Mouse (Mus musculus) brown adipose tissue, adult 24 weeks (tissue): ENCODE measurements at regions not wholly inside any gene's neighbourhood (a gene's known extent, or its start where the extent isn't known, plus 50 kb on each side); places are given as distances from the start of the nearest gene placed in this dataset.
"Not testable (repeated sequence)": the region's sequence is repeated elsewhere in the genome, so short reads cannot be mapped to it uniquely, and the experiment has no call there.

Source experiments
- H3K27ac ChIP-seq: fragments of 200-500 bp; replicated peaks from 2 replicates; pipeline ENCODE4 v1.5.1; 2012; ENCODE audit warnings: low read depth, mild to moderate bottlenecking, low read length
- H3K4me1 ChIP-seq: fragments of 200-500 bp; 2 replicates; pipeline ENCODE4 v1.6.1; 2012; ENCODE audit warnings: low read length, mixed read lengths; ENCODE audit not compliant: control insufficient read depth, insufficient read depth, insufficient read length
- H3K4me3 ChIP-seq: fragments of 200-500 bp; 2 replicates; pipeline ENCODE4 v1.5.1; 2012; ENCODE audit warnings: low read depth, mild to moderate bottlenecking, low read length, moderate library complexity; ENCODE audit not compliant: insufficient read depth

DNA sequence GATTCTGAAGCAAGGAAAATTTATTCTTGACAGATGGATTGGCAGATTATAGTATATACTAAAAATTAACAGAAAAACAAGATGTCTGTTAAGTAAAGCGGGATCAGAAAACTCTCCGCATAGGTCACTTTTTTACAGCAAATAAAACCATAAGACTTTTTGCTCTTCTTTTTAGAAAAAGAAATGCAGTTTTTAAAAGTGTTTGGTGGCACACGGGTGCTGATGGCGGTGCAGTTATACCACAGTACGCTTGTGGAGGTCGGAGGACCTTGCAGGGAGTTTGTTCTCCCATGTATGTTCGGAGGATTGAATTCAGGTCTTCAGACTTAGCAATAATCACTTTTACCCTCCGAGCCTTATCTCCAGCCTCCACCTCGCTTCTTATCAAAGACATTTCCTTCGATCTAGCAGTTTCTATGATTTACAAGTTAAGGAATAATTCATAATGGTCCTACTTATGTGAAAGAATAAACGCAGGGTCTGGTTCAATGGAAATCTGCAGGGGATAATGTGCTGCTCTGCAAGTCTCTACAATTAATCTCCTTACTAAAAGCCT lies 65.9 kb upstream of the Chd2 start:
- Histone ChIP-seq H3K27ac (peak overlapping the region; percentile 96), H3K4me1 (peaks cover 2% of the 10 kb centered on the region; the same call in 1 of the 2 replicates), H3K4me3 (peak overlapping the region; percentile 63)

DNA sequence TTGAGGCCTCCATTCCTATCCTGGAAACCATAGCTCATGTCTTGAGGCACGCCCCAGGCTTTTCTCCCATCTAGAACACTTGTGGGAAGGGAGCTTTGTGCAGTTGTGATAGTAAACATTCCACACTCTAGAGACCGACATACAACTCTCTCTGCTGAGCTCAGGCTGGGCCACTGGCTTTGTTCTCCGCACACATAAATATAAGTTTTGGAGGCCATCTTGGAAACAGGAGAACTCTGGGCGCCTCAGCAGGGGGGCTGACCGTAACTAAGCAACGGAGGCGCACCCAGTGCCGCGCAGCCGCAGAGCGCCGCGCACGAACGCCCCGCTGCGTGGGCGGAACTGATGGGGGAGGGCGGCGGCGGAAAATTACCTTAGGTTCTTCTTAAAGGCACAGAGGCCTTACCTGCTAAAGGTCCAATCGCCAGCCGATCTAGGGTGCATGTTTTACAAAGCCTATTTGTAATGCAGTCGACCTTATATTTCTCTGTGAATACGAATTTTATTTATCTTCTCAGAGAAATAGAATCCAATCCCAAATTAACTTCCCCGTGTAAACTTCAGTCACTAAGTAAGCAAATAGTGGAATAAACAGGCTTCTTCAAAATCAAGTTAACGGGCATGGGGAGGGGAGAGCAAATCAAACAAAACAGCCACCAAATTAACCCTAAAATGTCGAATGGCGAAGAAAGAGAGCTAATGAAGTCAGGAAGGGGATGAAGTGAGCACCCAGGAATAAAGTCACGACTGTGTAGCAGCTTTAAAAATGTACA lies 65.2 kb upstream of the Chd2 start:
- peak overlapping the region; percentile 96 for H3K27ac ChIP-seq
- peaks cover 2% of the 10 kb centered on the region; the same call in 1 of the 2 replicates for H3K4me1 ChIP-seq
- peak overlapping the region; percentile 63 for H3K4me3 ChIP-seq

DNA sequence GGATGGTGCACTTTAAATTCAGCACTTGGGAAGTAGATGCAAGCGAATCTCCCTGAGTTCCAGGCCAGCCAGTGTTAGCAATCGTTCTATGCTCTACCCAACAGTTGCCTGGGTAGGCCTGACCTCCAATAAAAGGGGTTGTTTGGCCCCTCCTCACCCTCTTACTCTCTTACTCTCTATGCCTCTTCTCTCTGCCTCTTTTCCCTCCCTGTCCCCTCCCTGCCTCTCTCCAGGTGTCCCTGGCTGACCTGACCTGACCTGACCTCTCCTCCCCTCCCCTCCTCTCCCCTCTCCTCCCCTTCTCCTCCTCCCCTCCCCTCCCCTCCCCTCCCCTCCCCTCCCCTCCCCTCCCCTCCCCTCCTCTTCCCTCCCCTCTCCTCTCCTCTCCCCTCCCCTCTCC lies 63.0 kb upstream of the Chd2 start:
- Histone ChIP-seq H3K4me1 (peaks cover 2% of the 10 kb centered on the region; the same call in 1 of the 2 replicates), H3K27ac (no peak overlapping the region), H3K4me3 (no peak overlapping the region)

DNA sequence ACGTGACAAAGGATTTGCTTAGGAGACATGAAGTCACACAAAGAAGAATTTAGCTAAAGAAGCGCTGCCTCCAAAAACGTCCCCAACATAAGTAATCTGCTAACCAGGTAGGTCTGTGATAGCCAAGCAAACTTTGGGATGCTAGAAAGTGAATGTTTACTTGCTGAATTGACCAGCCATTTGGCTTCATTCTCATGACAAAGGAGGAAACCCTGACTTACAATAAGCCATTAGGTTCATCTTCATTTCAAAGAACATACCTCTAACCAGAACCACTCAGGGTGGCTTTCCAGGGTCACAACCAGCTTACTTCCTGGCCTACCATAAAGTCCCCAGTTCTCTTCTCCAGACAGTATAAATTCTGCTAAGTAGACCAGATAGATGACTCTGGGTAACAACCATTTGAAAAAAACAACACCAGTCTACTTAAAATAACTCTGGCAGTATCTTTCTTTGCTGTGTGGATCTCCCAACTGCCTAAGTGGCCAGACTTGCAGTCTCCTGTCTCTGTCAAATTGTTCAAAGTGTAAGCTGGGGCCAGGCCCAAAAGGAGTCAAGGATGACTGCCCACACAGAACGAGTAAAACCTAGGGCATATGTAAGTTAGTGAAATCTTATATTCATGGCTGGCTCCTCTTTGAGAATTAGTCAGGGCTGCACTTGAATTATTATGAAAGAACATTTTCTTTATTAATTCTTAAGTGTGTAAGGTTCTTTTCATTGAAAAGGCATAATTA lies 61.4 kb upstream of the Chd2 start:
- H3K4me1 ChIP-seq = no peaks in the 10 kb centered on the region
- H3K4me3 ChIP-seq = no peak overlapping the region
- H3K27ac ChIP-seq = no peak overlapping the region

GRCm38 (mm10) chr7:73601336-73601735 lies 59.7 kb upstream of the Chd2 start:
- H3K4me3 ChIP-seq = no peak overlapping the region
- no peak overlapping the region for H3K27ac ChIP-seq
- peaks cover 10% of the 10 kb centered on the region; the same call in 1 of the 2 replicates for H3K4me1 ChIP-seq

- H3K4me3 ChIP-seq = no peak overlapping the region
- no peak overlapping the region for H3K27ac ChIP-seq
- peaks cover 15% of the 10 kb centered on the region; the same call in 1 of the 2 replicates for H3K4me1 ChIP-seq
Observed at GRCm38 (mm10) chr7:73600776-73601175, 59.1 kb upstream of the Chd2 start.

- H3K4me3 ChIP-seq, H3K27ac ChIP-seq: not testable (repeated sequence)
- H3K4me1 ChIP-seq = peaks cover 16% of the 10 kb centered on the region; the same call in 1 of the 2 replicates
Observed at GRCm38 (mm10) chr7:73600003-73600385, 58.4 kb upstream of the Chd2 start.

DNA sequence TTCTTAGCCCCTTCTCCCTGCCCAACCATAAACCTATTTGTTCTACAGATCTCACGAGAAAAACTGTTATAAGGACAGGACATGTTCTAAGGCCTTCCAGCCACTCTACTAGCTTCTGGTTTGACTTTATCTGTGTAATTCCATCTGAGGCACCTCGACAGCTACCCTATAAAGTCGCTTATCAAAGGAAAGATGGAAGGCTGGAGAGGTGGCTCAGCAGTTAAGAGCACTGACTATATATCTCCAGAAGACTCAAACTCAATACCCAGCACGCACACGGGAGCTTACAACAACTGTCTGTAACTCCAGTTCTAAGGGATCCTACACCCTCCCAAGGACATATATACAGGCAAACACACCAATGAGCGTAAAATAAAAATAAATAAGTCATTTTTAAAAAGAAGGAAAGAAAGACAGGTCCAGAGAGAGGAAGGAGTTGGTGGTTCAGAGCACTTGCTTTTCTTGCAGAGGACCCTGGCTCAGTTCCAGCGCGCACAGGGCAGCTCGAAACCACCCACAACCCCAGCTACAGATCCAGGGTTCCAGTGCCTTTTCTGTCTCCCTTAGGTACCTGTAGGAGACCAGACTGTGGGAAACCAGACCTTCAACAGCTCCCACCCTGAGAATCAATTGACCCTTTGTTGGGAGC lies 57.8 kb upstream of the Chd2 start:
- peaks cover 16% of the 10 kb centered on the region; the same call in 1 of the 2 replicates for H3K4me1 ChIP-seq

GRCm38 (mm10) chr7:73597968-73598367 lies 56.3 kb upstream of the Chd2 start:
- Histone ChIP-seq H3K27ac (0 out of 2 replicates have a peak overlapping the region, but pooled peaks have one; percentile 27), H3K4me3 (no peak overlapping the region), H3K4me1 (peaks cover 20% of the 10 kb centered on the region; the same call in 1 of the 2 replicates)

More for the DNA sequence above, 57.8 kb upstream of the Chd2 start:
- H3K27ac ChIP-seq = no peak overlapping the region
- no peak overlapping the region for H3K4me3 ChIP-seq

GRCm38 (mm10) chr7:73596866-73597840 lies 55.5 kb upstream of the Chd2 start:
- Histone ChIP-seq H3K4me3 (no peak overlapping the region), H3K4me1 (peaks cover 20% of the 10 kb centered on the region; the same call in 1 of the 2 replicates), H3K27ac (peak overlapping the region; percentile 92)

GRCm38 (mm10) chr7:73596415-73596814 lies 54.8 kb upstream of the Chd2 start:
- peaks cover 20% of the 10 kb centered on the region; the same call in 1 of the 2 replicates for H3K4me1 ChIP-seq
- no peak overlapping the region for H3K4me3 ChIP-seq
- H3K27ac ChIP-seq = peak overlapping the region; percentile 92

DNA sequence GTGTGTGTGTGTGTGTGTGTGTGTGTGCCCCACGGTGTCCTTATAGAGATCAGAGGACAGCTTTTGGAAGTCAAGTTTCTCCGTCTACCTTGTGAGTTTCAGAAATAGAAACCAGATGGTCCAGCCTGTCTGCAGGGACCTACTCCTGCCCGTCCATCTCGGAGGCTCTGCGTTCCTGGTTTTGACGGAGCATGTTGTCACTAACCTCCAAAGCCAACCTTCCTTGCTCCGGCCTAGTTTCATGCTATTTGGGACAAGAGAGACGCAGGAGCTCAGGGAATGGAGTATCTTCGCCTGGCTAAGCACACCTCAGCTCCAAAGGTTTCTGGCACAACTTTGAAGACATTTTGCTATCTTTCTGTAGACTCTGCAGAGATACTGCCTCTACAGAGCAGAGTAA lies 54.2 kb upstream of the Chd2 start:
- Histone ChIP-seq H3K4me3 (0 out of 2 replicates have a peak overlapping the region, but pooled peaks have one; percentile 4), H3K27ac (peak overlapping the region; percentile 92)

GRCm38 (mm10) chr7:73595140-73595825 lies 53.7 kb upstream of the Chd2 start:
- peak overlapping the region; percentile 36 for H3K4me3 ChIP-seq
- H3K4me1 ChIP-seq = peaks cover 20% of the 10 kb centered on the region; the same call in 1 of the 2 replicates
- peak overlapping the region; percentile 92 for H3K27ac ChIP-seq

More for the DNA sequence above, 54.2 kb upstream of the Chd2 start:
- H3K4me1 ChIP-seq = peaks cover 20% of the 10 kb centered on the region; the same call in 1 of the 2 replicates
